Mouse (Mus musculus): ENCODE results near the gene Rab3c. TPM values are rescaled to one million over a fixed set of nuclear protein-coding genes. Genes with fewer than 3 reads are reported as not detected.
A peak's percentile ranks its signal among the peaks of the same experiment; 100 is the strongest.

Rab3c gene
- total and polyA plus RNA-seq, 3 experiments: 0.16 to 0.20 TPM; not detected in 1

DNA sequence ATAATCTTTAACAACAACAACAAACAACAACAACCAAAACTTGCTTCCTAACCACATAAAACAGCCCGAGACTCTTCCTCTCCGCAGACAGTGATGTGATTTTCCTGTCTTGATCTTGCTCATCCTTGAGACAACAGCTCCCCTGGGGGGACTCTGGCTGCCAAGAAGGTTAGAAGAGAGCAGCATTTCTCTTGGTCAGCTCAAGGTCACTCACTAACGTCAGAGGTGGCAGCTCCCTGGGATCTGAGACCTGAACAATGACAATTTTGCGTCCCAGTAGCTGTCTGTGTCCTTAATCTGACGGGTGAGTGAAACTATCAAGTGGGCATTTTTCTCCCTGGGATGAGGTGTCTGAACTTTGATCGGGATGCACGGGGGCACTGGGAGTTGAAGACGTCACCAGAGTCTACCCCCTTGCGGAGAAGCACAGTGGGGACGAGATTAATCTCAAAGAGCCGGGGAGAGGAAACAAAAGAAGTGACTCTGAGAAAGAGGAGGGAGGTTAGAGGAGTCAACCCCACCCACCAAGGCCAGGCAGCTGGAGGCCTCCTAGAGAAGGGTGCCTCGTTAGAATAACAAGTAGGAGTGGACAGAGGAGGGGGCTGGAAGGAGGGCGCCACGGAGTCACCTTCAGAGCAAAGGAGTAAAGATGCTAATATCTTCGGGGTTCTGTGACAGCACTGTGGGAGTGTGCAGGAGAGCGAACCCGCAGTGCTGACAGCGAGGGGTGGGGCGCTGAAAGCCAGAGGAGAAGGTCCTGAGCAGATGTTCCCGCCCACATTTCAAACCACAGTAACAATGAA lies 261.7 kb downstream of the Rab3c start:
- Histone ChIP-seq H3K36me3 (ENCODE audit: control insufficient read depth, insufficient read depth, low read length) (no peaks in the 10 kb centered on the region), H3K27me3 (ENCODE audit: control insufficient read depth, insufficient read depth, low read length) (no peaks in the 10 kb centered on the region), H3K79me2 (replicated peaks; ENCODE audit: control insufficient read depth, insufficient read depth, low read length) (no peaks in the 10 kb centered on the region), H3K27ac (no peak overlapping the region; the same call in 1 of the 2 replicates), H3K4me1 (ENCODE audit: control insufficient read depth, insufficient read depth, low read length) (peaks cover 3% of the 10 kb centered on the region), H3K4me3 (peak overlapping the region; percentile 50), H3K9ac (ENCODE audit: low read depth, low read length) (peak overlapping the region; percentile 17; the same call in 1 of the 2 replicates)
- DNase-seq: peak in 1 of 2 experiments; percentile 24
- TF ChIP-seq CTCF (IDR thresholded peaks at IDR 0.05) (no peak), EP300 (IDR thresholded peaks at IDR 0.05; ENCODE audit: insufficient read depth, low read depth, low read length) (no peak), POLR2A (IDR thresholded peaks at IDR 0.05; ENCODE audit: insufficient read depth, low read depth, low read length) (no peak)
- intact Hi-C loops (cut with DNase I): loop anchor here (1.0 to 2.0 kb wide), 2 partner anchors 30 to 97 kb away; no protein-coding TSS in a partner anchor
- WGBS: 13% methylated on average over 20 of the region's 20 CpGs

DNA sequence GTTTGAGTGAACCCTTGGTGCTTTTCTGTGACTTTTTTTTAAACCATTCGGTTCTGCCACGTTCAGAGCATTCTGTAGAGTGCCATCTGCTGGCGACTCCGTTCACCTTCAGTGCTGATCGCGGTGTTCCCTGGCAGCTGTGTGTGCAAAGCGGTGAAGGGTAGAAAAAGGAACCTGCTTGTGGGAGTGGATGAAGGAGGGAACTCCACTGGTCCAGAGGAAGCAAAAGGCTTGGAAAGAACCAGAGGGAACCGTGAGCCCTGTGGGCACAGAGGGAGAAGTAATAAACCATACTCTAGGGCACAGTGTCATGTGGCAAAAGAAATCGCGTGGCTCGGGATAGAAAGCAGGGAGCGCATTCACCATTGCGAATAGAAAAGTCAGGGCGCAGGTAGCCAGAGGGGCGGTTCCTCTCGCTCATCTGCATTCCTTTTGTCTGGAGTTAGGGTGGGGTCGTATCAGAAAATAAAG lies 262.3 kb downstream of the Rab3c start:
- TF ChIP-seq CTCF (IDR thresholded peaks at IDR 0.05): peak; percentile 87
- TF ChIP-seq EP300 (IDR thresholded peaks at IDR 0.05; ENCODE audit: insufficient read depth, low read depth, low read length): 0 out of 2 replicates have a peak, but pooled peaks have one; percentile 11
- TF ChIP-seq POLR2A (IDR thresholded peaks at IDR 0.05; ENCODE audit: insufficient read depth, low read depth, low read length): no peak
- Histone ChIP-seq H3K36me3 (ENCODE audit: control insufficient read depth, insufficient read depth, low read length) (no peaks in the 10 kb centered on the region), H3K27me3 (ENCODE audit: control insufficient read depth, insufficient read depth, low read length) (no peaks in the 10 kb centered on the region), H3K79me2 (replicated peaks; ENCODE audit: control insufficient read depth, insufficient read depth, low read length) (no peaks in the 10 kb centered on the region), H3K9ac (ENCODE audit: low read depth, low read length) (no peak overlapping the region), H3K4me3 (peak overlapping the region; percentile 50), H3K4me1 (ENCODE audit: control insufficient read depth, insufficient read depth, low read length) (peaks cover 3% of the 10 kb centered on the region), H3K27ac (peak overlapping the region; percentile 31; the same call in 1 of the 2 replicates)
- intact Hi-C loops (cut with DNase I): loop anchor here (1.0 to 2.0 kb wide), 2 partner anchors 30 to 96 kb away; no protein-coding TSS in a partner anchor
- DNase-seq: peak; percentile 73 to 74
- 1% methylated on average over 17 of the region's 17 CpGs for WGBS

DNA sequence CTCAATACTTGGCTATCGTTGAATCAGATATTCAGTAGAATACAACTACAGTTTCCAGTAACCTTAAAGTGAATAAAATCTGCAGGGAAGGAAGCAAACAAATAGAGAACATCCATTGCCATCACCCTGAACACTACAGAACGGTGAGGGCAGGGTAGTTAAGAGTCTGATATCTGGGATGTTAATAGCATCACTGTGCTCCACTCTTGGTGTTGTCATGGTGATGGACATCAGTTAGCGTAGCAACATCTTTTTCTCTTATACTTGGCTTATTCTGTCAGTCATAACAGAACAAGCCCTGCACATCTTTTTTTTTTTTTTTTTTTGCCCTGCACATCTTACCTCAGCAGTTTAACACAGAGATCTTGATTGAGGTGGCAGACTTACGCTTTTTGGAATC lies 268.8 kb downstream of the Rab3c start:
- no peaks in the 10 kb centered on the region for H3K27me3 ChIP-seq (ENCODE audit: control insufficient read depth, insufficient read depth, low read length)
- no peak for TF ChIP-seq CTCF (IDR thresholded peaks at IDR 0.05)
- no peak overlapping the region for H3K27ac ChIP-seq
- no peak overlapping the region for H3K9ac ChIP-seq (ENCODE audit: low read depth, low read length)
- intact Hi-C loops (cut with DNase I): no loop called here
- no peak for DNase-seq
- H3K79me2 ChIP-seq (replicated peaks; ENCODE audit: control insufficient read depth, insufficient read depth, low read length): no peaks in the 10 kb centered on the region
- H3K36me3 ChIP-seq (ENCODE audit: control insufficient read depth, insufficient read depth, low read length): no peaks in the 10 kb centered on the region
- 80% methylated on average over 4 of the region's 4 CpGs for WGBS
- no peak overlapping the region for H3K4me3 ChIP-seq
- H3K4me1 ChIP-seq (ENCODE audit: control insufficient read depth, insufficient read depth, low read length): no peaks in the 10 kb centered on the region

DNA sequence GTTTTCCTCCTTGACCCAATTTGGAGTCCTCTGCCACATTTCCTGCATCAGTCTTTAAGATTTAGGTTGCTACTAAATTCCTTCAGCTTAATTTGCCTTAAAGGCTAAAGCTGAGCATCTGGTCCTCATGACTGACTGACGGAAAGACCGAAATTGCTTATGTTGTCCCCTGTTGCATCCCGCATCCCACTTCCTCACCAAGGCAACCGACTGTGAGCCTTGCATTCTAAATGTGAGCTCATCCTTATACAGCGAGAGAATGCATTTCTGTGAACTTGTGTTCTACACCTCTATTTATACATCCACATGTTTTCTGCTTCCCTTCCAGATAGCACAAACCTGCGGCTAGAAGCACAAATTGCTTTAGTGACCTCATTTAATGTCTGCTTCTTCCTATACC lies 269.9 kb downstream of the Rab3c start:
- intact Hi-C loops (cut with DNase I): no loop called here
- Histone ChIP-seq H3K9ac (ENCODE audit: low read depth, low read length) (no peak overlapping the region), H3K36me3 (ENCODE audit: control insufficient read depth, insufficient read depth, low read length) (no peaks in the 10 kb centered on the region), H3K79me2 (replicated peaks; ENCODE audit: control insufficient read depth, insufficient read depth, low read length) (no peaks in the 10 kb centered on the region), H3K27me3 (ENCODE audit: control insufficient read depth, insufficient read depth, low read length) (no peaks in the 10 kb centered on the region), H3K4me3 (no peak overlapping the region), H3K4me1 (ENCODE audit: control insufficient read depth, insufficient read depth, low read length) (no peaks in the 10 kb centered on the region), H3K27ac (no peak overlapping the region)
- 83% methylated on average over 6 of the region's 6 CpGs for WGBS
- no peak for DNase-seq
- TF ChIP-seq POLR2A (IDR thresholded peaks at IDR 0.05; ENCODE audit: insufficient read depth, low read depth, low read length): no peak
- TF ChIP-seq EP300 (IDR thresholded peaks at IDR 0.05; ENCODE audit: insufficient read depth, low read depth, low read length): no peak
- TF ChIP-seq CTCF (IDR thresholded peaks at IDR 0.05): no peak

DNA sequence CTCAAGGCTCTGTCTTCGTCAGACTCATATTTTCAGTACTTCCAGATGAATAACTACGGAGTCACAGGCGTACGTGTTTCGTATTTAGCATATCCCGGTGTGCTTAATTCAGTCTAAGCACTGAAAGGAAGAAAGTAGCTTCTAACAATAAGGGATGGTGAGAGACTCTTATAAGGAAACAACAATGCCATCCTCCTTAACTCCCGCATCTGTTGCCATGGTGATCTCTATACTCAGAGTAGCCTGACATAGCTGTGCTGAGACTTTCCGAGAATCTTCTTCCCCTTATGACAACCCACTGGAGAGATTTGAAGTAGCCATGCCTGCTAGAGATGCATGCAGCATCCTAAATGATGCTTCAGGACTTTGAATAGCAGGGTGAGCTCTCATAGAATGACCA lies 272.3 kb downstream of the Rab3c start:
- H3K79me2 ChIP-seq (replicated peaks; ENCODE audit: control insufficient read depth, insufficient read depth, low read length): no peaks in the 10 kb centered on the region
- H3K4me1 ChIP-seq (ENCODE audit: control insufficient read depth, insufficient read depth, low read length): no peaks in the 10 kb centered on the region
- intact Hi-C loops (cut with DNase I): no loop called here
- DNase-seq: no peak
- H3K4me3 ChIP-seq: no peak overlapping the region
- 89% methylated on average over 8 of the region's 8 CpGs for WGBS
- TF ChIP-seq CTCF (IDR thresholded peaks at IDR 0.05) (no peak), EP300 (IDR thresholded peaks at IDR 0.05; ENCODE audit: insufficient read depth, low read depth, low read length) (no peak), POLR2A (IDR thresholded peaks at IDR 0.05; ENCODE audit: insufficient read depth, low read depth, low read length) (no peak)
- no peaks in the 10 kb centered on the region for H3K36me3 ChIP-seq (ENCODE audit: control insufficient read depth, insufficient read depth, low read length)
- 0 out of 2 replicates have a peak, but pooled peaks cover 1% of the 10 kb centered on the region for H3K27me3 ChIP-seq (ENCODE audit: control insufficient read depth, insufficient read depth, low read length)
- no peak overlapping the region for H3K27ac ChIP-seq
- no peak overlapping the region for H3K9ac ChIP-seq (ENCODE audit: low read depth, low read length)

Data from heart, adult 2 months (tissue).